Mouse (Mus musculus) embryonic fibroblast, embryonic 13.5 days (primary cell): Measurements from ENCODE around the gene Trim41. TPM values are rescaled to one million over a fixed set of nuclear protein-coding genes. Genes with fewer than 3 reads are reported as not detected.

Source experiments
- H3K27ac ChIP-seq: 2 replicates; pipeline ENCODE4 v1.5.1; 2012; ENCODE audit warnings: low read length, control low read depth, inconsistent platforms; ENCODE audit not compliant: insufficient read depth
- H3K4me1 ChIP-seq: 2 replicates; pipeline ENCODE4 v1.6.1; 2011; ENCODE audit warnings: low read length; ENCODE audit not compliant: control insufficient read depth, insufficient read depth
- H3K4me3 ChIP-seq: 2 replicates; pipeline ENCODE4 v1.5.1; 2011; ENCODE audit warnings: mild to moderate bottlenecking, control low read depth, low read length; ENCODE audit not compliant: insufficient read depth
- CTCF ChIP-seq: IDR thresholded peaks from 2 replicates; pipeline ENCODE4 v1.5.1; 2011; ENCODE audit warnings: mild to moderate bottlenecking, control low read depth, low read length, moderate library complexity, borderline replicate concordance; ENCODE audit not compliant: insufficient read depth
- POLR2A ChIP-seq: IDR thresholded peaks from 2 replicates; pipeline ENCODE4 v1.6.1; 2011; ENCODE audit warnings: low read depth, mild to moderate bottlenecking, control low read depth, low read length, moderate library complexity
- polyA plus RNA-seq: library from polyadenylated mRNA; stranded (reverse); fragments of >200 nt; gene quantifications from 2 replicates; pipeline ENCODE4 v1.2.4, GENCODE M21; 2011; ENCODE audit warnings: low read depth; ENCODE audit not compliant: missing spikeins, insufficient read length

Trim41 gene
- polyA plus RNA-seq, 1 experiment: 40.7 TPM

DNA sequence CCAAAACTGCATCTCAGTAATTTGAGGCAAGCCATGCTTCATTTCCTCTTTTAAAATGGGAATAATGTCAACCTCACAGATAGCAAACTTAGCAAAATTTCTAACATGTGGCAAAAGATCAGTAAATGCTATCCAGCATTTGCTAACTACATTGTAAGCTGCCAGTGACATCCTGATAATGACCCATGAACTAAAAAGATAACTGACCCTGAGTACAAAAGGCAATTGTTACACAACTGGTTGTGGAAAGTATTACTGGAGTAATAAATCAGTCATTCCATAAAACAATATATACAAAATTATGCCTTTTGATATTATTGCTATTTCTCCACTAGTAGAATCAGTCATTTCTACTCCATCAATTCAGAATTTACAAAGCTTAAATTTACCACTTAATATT is 3.4 kb downstream of the Trim41 start:
- H3K27ac ChIP-seq: no peak overlapping the region
- H3K4me3 ChIP-seq: no peak overlapping the region
- peaks cover 6% of the 10 kb centered on the region; the same call in 1 of the 2 replicates for H3K4me1 ChIP-seq
- TF ChIP-seq CTCF: no peak
- no peak for TF ChIP-seq POLR2A

GRCm38 (mm10) chr11:48810142-48810541 is 7.0 kb downstream of the Trim41 start:
- Histone ChIP-seq H3K27ac (no peak overlapping the region), H3K4me3 (no peak overlapping the region), H3K4me1 (peaks cover 3% of the 10 kb centered on the region; the same call in 1 of the 2 replicates)
- no peak for TF ChIP-seq CTCF
- no peak for TF ChIP-seq POLR2A

DNA sequence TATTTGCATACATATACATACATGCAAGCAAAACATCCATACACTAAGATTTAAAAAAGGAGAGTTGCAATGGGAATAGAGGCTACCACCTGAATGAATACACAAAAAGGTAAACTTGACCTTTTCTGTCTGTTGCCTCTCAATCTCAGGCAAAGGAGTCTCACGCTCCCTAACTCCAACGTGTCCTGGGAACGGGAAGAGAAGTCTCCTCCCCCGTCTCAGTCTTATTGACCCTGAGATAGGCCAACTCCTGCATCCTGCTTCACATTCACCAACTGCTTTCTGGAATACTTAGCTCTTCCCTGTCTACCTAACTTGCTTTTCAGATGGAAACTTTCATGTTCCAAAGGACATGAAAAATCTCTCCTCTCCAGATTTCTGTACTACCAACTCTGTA is 7.7 kb downstream of the Trim41 start:
- H3K4me1 ChIP-seq: peaks cover 3% of the 10 kb centered on the region; the same call in 1 of the 2 replicates
- TF ChIP-seq CTCF: no peak
- no peak for TF ChIP-seq POLR2A
- H3K27ac ChIP-seq: no peak overlapping the region
- H3K4me3 ChIP-seq: no peak overlapping the region

DNA sequence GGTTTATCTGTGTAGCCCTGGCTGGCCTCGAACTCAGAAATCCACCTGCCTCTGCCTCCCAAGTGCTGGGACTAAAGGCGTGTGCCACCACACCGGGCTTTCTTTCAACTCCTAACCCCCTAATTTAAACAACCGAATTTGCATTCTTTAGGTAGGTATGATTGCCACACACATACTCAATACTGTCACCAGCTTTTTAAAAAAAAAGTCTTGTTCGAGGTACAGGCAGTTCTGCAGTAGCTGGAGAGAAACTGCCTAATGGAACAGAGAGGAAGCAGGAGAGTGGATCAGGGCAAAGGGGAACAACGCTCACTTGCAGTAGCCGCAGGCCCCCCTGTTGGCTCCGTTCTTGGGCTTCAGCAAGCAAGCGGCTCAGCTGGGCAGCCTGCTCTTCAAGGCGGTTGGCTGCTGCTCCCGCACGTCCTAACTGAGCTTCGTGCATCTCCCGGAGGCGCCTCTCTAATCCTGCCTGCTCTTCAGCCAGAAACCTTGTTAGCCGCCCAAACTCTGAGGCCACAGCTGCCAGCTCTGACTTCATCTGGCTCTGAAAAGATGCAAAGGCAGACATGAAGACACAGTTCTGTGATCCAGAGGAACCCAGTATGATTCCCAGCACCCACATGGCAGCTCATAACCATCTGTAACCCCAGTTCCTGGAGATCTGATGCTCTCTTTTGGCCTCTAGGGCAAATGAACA is 8.3 kb downstream of the Trim41 start:
- Histone ChIP-seq H3K27ac (no peak overlapping the region), H3K4me1 (no peaks in the 10 kb centered on the region; the same call in 1 of the 2 replicates), H3K4me3 (no peak overlapping the region)
- TF ChIP-seq CTCF (no peak), POLR2A (no peak)

DNA sequence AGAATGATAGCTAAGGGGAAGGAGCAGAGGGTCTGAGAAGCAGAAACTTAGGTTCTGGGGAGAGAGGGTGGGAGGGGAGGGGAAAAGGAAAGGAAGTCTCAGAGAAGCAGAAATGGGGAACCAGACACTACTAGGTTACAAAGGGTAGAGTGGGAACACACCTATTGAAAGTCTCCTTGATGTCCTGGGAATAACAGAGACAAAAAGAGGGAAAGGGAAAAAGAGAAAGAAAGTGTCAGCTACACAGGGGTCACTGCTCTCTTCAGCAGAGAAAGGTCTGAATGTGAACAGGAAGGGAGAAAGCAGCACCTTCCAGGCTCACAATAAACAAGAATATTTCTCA is 8.9 kb downstream of the Trim41 start:
- TF ChIP-seq CTCF (no peak), POLR2A (no peak)
- no peak overlapping the region for H3K27ac ChIP-seq
- H3K4me3 ChIP-seq: no peak overlapping the region
- no peaks in the 10 kb centered on the region; the same call in 1 of the 2 replicates for H3K4me1 ChIP-seq

- no peaks in the 10 kb centered on the region for H3K4me1 ChIP-seq
Measured at GRCm38 (mm10) chr11:48807563-48808303, 9.4 kb downstream of the Trim41 start.

GRCm38 (mm10) chr11:48806856-48807562 is 10.1 kb downstream of the Trim41 start:
- Histone ChIP-seq H3K4me1 (no peaks in the 10 kb centered on the region), H3K4me3 (no peak overlapping the region), H3K27ac (no peak overlapping the region)
- TF ChIP-seq POLR2A: peak; percentile 58
- no peak for TF ChIP-seq CTCF

More at GRCm38 (mm10) chr11:48807563-48808303, 9.4 kb downstream of the Trim41 start:
- TF ChIP-seq POLR2A (peak; percentile 24; the same call in 1 of the 2 replicates), CTCF (no peak)
- no peak overlapping the region for H3K27ac ChIP-seq
- no peak overlapping the region for H3K4me3 ChIP-seq

- no peak for TF ChIP-seq CTCF
- TF ChIP-seq POLR2A: no peak
- H3K4me1 ChIP-seq: no peaks in the 10 kb centered on the region
- no peak overlapping the region for H3K27ac ChIP-seq
- no peak overlapping the region for H3K4me3 ChIP-seq
Measured at GRCm38 (mm10) chr11:48804922-48805321, 12.2 kb downstream of the Trim41 start.

GRCm38 (mm10) chr11:48803988-48804387 is 13.2 kb downstream of the Trim41 start:
- TF ChIP-seq CTCF (no peak), POLR2A (no peak)
- H3K27ac ChIP-seq: no peak overlapping the region
- no peaks in the 10 kb centered on the region for H3K4me1 ChIP-seq
- H3K4me3 ChIP-seq: peak overlapping the region; percentile 13; the same call in 1 of the 2 replicates
